Mouse (Mus musculus) erythroblast, embryonic 14.5 days (primary cell): ENCODE measurements around the gene Pde1a.

Experiments
- GATA1 ChIP-seq: IDR thresholded peaks from 2 replicates; pipeline ENCODE4 v1.6.1; 2012; ENCODE audit warnings: low read length, inconsistent platforms, mixed read lengths
- TAL1 ChIP-seq: IDR thresholded peaks from 3 replicates; pipeline ENCODE4 v1.6.1; 2012; ENCODE audit warnings: low read length, inconsistent platforms, mixed read lengths

GRCm38 (mm10) chr2:80132677-80133076 lies 3.4 kb upstream of the Pde1a start:
- TF ChIP-seq GATA1 = no peak
- TF ChIP-seq TAL1 = no peak
